Mouse (Mus musculus) liver, postnatal 0 days (tissue): Measurements from ENCODE around the gene Sipa1l1. TPM values are rescaled to one million over a fixed set of nuclear protein-coding genes. Genes with fewer than 3 reads are reported as not detected.

Source experiments
- ATAC-seq: fragments of 200-750 bp; cut with Nextera tagmentation; 2 replicates; pipeline ENCODE4 v1.8.0; 2017; ENCODE audit warnings: mild to moderate bottlenecking, moderate library complexity
- DNase-seq: peaks from one replicate; pipeline ENCODE4 v3.0.0-alpha.2; 2016
- H3K27ac ChIP-seq: fragments of 300-500 bp; sonication (generic); 2 replicates; pipeline ENCODE4 v1.5.1; 2014; ENCODE audit warnings: antibody characterized with exemption, moderate library complexity, mild to moderate bottlenecking, low read depth
- H3K27me3 ChIP-seq: fragments of 300-500 bp; sonication (generic); 2 replicates; pipeline ENCODE4 v1.6.1; 2014; ENCODE audit warnings: low read length, control low read depth, mixed read lengths; ENCODE audit not compliant: insufficient read depth
- H3K36me3 ChIP-seq: fragments of 300-500 bp; sonication (generic); replicated peaks from 2 replicates; pipeline ENCODE4 v1.6.1; 2014; ENCODE audit warnings: mild to moderate bottlenecking, control low read depth, low read length, moderate library complexity, mixed read lengths; ENCODE audit not compliant: insufficient read depth
- H3K4me1 ChIP-seq: fragments of 300-500 bp; sonication (generic); 2 replicates; pipeline ENCODE4 v1.6.1; 2014; ENCODE audit warnings: antibody characterized with exemption, mild to moderate bottlenecking, control low read depth; ENCODE audit not compliant: insufficient read depth
- H3K4me2 ChIP-seq: fragments of 300-500 bp; sonication (generic); 2 replicates; pipeline ENCODE4 v1.6.1; 2014; ENCODE audit warnings: low read depth, mild to moderate bottlenecking, low read length, moderate library complexity, mixed read lengths
- H3K4me3 ChIP-seq: fragments of 300-500 bp; sonication (generic); 2 replicates; pipeline ENCODE4 v1.5.1; 2014; ENCODE audit warnings: low read depth, low read length
- H3K9ac ChIP-seq: fragments of 300-500 bp; sonication (generic); replicated peaks from 2 replicates; pipeline ENCODE4 v1.6.1; 2014; ENCODE audit warnings: mild to moderate bottlenecking, moderate library complexity
- H3K9me3 ChIP-seq: fragments of 300-500 bp; sonication (generic); 2 replicates; pipeline ENCODE4 v1.6.1; 2016; ENCODE audit warnings: mild to moderate bottlenecking, control low read depth, low read length, mixed read lengths
- CTCF ChIP-seq: sonication (generic); IDR thresholded peaks from 2 replicates; pipeline ENCODE4 v1.5.1; 2016; ENCODE audit warnings: antibody characterized with exemption, low read depth
- EP300 ChIP-seq: IDR thresholded peaks from 2 replicates; pipeline ENCODE4 v1.6.1; 2016; ENCODE audit warnings: antibody characterized with exemption, low read depth, mild to moderate bottlenecking
- WGBS: fragments of 180-500 bp; shearing (Covaris S2); extraction: QIAGEN DNeasy Blood & Tissue Kit; methylation state at CpG from one replicate; pipeline ENCODE4 v1.1.7; 2014; ENCODE audit not compliant: insufficient replicate concordance; 5-methylcytosine and 5-hydroxymethylcytosine counted together
- polyA plus RNA-seq: library from polyadenylated mRNA; unstranded; fragments of >200 nt; fragmentation: Nextera tagmentation; extraction: Ambion mirVana; gene quantifications from 2 replicates; pipeline ENCODE4 v1.2.1, GENCODE M21; 2015

Gene Sipa1l1
- polyA plus RNA-seq, 1 experiment from 2014 or later, result 3.2 TPM

DNA sequence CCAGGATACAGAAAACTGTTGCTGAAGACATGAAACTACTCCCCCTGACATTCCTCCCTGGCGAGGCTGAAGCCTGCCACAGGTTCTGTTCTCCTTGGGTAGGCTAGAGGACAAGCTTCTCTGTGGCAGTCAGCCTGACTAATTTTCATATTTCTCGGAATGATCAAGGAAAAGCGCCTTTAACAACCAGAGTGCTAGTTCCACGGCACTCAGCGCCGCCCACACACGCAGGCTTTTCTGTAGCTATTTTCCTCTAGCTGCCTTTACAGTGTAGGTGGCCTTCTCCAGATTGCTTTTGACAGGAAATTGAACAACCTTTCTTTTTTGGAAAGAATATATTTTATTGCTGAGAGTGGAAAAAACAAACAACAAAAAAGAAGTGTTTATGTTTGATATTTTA is 62.1 kb downstream of the Sipa1l1 start:
- no peak overlapping the region for H3K4me2 ChIP-seq
- ATAC-seq, result no peak
- H3K4me3 ChIP-seq, result no peak overlapping the region
- H3K9me3 ChIP-seq, result no peaks in the 10 kb centered on the region
- no peak overlapping the region for H3K27ac ChIP-seq
- DNase-seq, result no peak
- TF ChIP-seq CTCF (no peak), EP300 (no peak)
- H3K9ac ChIP-seq, result no peak overlapping the region
- H3K27me3 ChIP-seq, result no peaks in the 10 kb centered on the region
- peaks cover 3% of the 10 kb centered on the region; the same call in 1 of the 2 replicates for H3K36me3 ChIP-seq
- H3K4me1 ChIP-seq, result peaks cover 10% of the 10 kb centered on the region
- WGBS, result 76% methylated on average over 7 of the region's 7 CpGs

DNA sequence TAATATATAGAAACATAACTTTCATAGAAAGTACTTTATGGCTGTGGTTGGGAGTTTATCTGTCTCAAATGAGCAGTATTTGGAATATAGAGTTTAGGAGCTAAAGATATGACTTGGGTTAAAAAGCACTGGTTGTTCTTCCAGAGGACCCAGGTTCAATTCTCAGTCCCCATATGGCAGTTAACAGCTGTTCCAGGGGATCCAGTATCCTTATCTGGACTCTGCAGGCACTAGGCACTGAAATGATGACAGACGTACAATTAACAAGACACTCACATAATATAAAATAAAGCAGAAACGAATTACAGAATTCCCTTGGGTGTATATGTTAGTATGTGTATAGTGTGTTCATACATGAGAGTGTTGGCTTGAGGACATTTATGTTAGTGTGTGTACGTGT is 64.1 kb downstream of the Sipa1l1 start:
- no peak for TF ChIP-seq CTCF
- peak; percentile 84 for TF ChIP-seq EP300
- H3K4me2 ChIP-seq, result no peak overlapping the region
- ATAC-seq, result no peak
- H3K4me3 ChIP-seq, result no peak overlapping the region
- WGBS, result 70% methylated on average over 3 of the region's 3 CpGs
- H3K27ac ChIP-seq, result no peak overlapping the region
- H3K9me3 ChIP-seq, result no peaks in the 10 kb centered on the region
- H3K4me1 ChIP-seq, result peaks cover 3% of the 10 kb centered on the region
- H3K9ac ChIP-seq, result no peak overlapping the region
- no peaks in the 10 kb centered on the region for H3K27me3 ChIP-seq
- DNase-seq, result no peak
- H3K36me3 ChIP-seq, result peaks cover 3% of the 10 kb centered on the region; the same call in 1 of the 2 replicates

DNA sequence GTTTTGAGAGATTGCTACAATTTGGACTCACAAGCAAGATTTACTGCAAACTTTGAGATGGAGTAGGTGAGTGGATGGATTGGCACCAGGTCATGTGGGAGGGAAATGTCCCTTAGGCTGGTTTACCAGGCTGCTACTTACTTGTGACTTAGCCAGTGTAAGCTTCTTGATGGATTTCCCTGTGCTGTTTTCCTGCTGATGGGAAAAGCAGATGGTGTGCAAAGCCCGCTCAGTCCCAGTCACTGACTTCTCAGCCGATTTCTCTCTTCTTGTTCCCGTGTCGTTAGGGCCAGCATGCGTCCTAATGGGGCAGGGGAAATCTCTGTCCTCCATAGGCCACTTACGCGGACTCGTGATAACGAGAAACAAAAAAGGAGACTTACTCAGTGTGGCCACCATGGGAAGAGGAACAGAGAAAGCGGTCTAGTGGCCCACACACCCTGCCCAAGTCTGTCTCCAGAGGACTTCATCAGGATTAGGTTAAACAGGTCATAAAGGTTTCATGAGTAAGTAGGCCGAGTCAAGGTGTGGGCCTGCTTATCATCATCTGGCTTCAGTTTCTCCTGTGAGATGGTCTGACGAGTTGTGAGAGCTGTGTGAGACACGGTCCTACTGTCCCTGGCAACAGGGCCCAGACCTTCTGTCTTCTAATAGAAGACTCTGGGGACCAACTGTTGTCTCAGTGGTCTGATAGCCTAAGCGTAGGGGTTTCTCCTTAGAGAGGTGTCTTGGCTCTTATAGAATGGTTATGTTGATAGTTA is 65.5 kb downstream of the Sipa1l1 start:
- Histone ChIP-seq H3K4me1 (peaks cover 3% of the 10 kb centered on the region), H3K27ac (no peak overlapping the region), H3K9me3 (no peaks in the 10 kb centered on the region), H3K36me3 (peaks cover 3% of the 10 kb centered on the region; the same call in 1 of the 2 replicates), H3K4me2 (no peak overlapping the region), H3K27me3 (no peaks in the 10 kb centered on the region), H3K9ac (no peak overlapping the region), H3K4me3 (no peak overlapping the region)
- ATAC-seq (no peak), DNase-seq (no peak)
- TF ChIP-seq EP300 (no peak), CTCF (no peak)
- WGBS, result 82% methylated on average over 14 of the region's 14 CpGs

DNA sequence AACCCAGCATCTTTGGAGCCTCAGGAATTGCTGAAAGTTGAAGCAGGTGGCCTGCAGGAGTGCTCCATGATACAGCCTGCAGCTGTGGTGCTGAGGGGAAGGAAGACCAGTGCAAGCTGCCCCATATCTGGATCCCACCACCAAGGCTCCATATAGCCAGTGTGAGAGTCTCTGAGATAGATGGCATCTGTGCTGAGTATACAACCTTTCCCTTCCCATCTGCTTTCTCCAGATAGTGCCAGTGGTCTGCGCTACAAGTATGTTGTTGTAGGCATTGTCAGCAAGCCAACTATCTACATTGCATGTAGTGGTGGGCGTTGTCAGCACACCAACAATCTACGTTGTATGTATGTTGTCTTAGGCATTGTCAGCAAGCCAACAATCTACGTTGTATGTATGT is 68.0 kb downstream of the Sipa1l1 start:
- H3K36me3 ChIP-seq, result peaks cover 3% of the 10 kb centered on the region; the same call in 1 of the 2 replicates
- TF ChIP-seq CTCF (no peak), EP300 (peak; percentile 87)
- H3K4me1 ChIP-seq, result no peaks in the 10 kb centered on the region; the same call in 1 of the 2 replicates
- H3K9me3 ChIP-seq, result no peaks in the 10 kb centered on the region
- DNase-seq (no peak), ATAC-seq (peak; percentile 86)
- no peaks in the 10 kb centered on the region for H3K27me3 ChIP-seq
- WGBS, result 52% methylated on average over 4 of the region's 4 CpGs
- no peak overlapping the region for H3K9ac ChIP-seq
- no peak overlapping the region for H3K27ac ChIP-seq
- H3K4me3 ChIP-seq, result no peak overlapping the region
- no peak overlapping the region for H3K4me2 ChIP-seq

DNA sequence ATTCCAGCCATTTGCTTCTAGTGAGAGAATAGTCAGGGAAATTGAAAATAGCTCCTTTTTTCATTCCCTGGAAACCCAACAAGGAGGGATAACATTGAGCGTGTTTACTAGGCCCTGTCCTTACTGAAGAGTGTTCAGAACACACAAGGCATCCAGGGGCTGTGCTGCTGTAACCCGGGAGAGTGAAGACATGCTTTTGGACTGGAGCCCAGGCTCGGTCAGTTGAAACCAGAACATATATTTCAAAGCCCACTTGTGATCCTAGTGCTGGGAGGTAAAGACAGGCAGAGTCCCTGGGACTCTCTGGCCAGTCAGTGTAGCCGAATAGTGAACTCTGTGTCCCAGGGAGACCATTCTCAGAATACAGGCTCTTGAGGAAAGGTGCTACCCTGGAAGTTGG is 68.8 kb downstream of the Sipa1l1 start:
- TF ChIP-seq EP300, result no peak
- TF ChIP-seq CTCF, result no peak
- Histone ChIP-seq H3K4me1 (no peaks in the 10 kb centered on the region), H3K9ac (no peak overlapping the region), H3K9me3 (no peaks in the 10 kb centered on the region), H3K36me3 (peaks cover 3% of the 10 kb centered on the region; the same call in 1 of the 2 replicates), H3K27me3 (no peaks in the 10 kb centered on the region), H3K27ac (no peak overlapping the region), H3K4me2 (no peak overlapping the region), H3K4me3 (no peak overlapping the region)
- WGBS, result 64% methylated on average over 4 of the region's 4 CpGs
- DNase-seq (no peak), ATAC-seq (no peak)

DNA sequence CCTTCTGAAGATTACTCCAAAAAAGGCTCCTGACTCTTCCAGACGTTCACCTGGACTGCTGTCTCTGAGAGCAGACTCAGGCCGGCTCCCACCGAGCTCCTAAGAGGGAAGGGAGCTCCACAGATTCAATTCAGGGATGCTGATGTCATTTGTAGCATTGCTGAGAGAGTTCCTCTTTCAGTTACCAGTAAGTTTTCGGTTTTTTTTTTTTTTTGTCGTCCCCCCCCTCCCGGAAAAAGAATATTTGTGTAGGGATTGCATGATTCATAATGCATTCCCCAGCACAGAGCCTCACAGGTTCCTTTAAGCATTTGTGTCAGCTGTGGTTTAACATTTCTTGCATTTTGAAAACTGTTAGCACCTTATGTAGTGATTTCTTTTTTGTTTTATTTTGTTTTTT is 71.6 kb downstream of the Sipa1l1 start:
- WGBS, result 38% methylated on average over 6 of the region's 6 CpGs
- H3K9ac ChIP-seq, result no peak overlapping the region
- no peak for ATAC-seq
- no peaks in the 10 kb centered on the region for H3K27me3 ChIP-seq
- no peaks in the 10 kb centered on the region for H3K9me3 ChIP-seq
- no peak overlapping the region for H3K27ac ChIP-seq
- DNase-seq, result no peak
- TF ChIP-seq CTCF, result no peak
- no peak for TF ChIP-seq EP300
- no peaks in the 10 kb centered on the region for H3K4me1 ChIP-seq
- H3K4me2 ChIP-seq, result no peak overlapping the region
- no peak overlapping the region for H3K4me3 ChIP-seq
- H3K36me3 ChIP-seq, result no peaks in the 10 kb centered on the region
